8 mouse cellular contexts compared by ENCODE assay signal in the genomic region with DNA sequence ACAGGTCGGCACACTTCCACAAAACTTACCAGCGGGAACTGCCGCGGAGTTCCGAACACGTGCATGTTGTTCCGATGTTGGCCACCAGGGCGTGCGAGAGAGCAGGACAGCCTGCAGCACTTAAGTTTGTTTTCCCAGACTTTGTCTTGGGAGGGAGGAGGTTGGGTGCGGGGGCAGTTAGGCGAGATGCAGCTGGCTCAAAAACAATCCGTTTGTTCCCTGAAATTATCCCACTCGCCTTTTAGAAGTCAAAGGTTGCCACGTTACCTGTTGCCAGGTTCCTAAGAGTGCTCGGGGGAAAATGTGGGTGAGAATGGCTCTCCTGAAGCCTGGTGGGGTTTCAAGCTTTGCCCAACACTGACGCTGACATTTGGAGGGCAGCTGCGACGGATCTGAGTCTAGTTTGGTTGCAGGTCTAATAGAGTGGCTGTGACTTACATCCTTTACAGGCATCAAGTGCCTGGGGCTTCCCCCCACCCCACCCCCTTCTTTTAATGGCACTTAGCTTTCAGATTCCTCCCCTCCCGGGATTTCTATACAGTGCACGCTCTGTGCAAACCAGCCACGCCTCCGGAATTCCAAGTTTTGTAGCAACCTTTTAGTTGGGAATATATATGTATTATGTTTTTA.
DNase-seq lines count a peak whose midpoint lies in the region; ATAC-seq and TF ChIP-seq lines count a peak whose summit lies in the region.

No protein-coding gene starts in this region.

- no peaks in the 10 kb centered on the region for H3K9me3 ChIP-seq in embryonic facial prominence, embryonic 14.5 days (ENCODE audit: control insufficient read depth, low read length)
- no peaks in the 10 kb centered on the region for H3K9me3 ChIP-seq in heart, embryonic 10.5 days
- no peaks in the 10 kb centered on the region for H3K9me3 ChIP-seq in kidney, embryonic 14.5 days (ENCODE audit: control insufficient read depth, low read length)
- H3K9me3 ChIP-seq in limb, embryonic 15.5 days = no peaks in the 10 kb centered on the region
- no peaks in the 10 kb centered on the region for H3K9me3 ChIP-seq in midbrain, postnatal 0 days (ENCODE audit: low read length)

- H3K36me3 ChIP-seq in embryonic facial prominence, embryonic 14.5 days (ENCODE audit: control insufficient read depth, insufficient read depth, low read length) = no peaks in the 10 kb centered on the region
- H3K36me3 ChIP-seq in heart, embryonic 10.5 days = no peaks in the 10 kb centered on the region
- H3K36me3 ChIP-seq in kidney, embryonic 14.5 days (ENCODE audit: control insufficient read depth, insufficient read depth, low read length) = no peaks in the 10 kb centered on the region
- H3K36me3 ChIP-seq in limb, embryonic 15.5 days = no peaks in the 10 kb centered on the region
- H3K36me3 ChIP-seq in midbrain, postnatal 0 days (ENCODE audit: insufficient read depth, low read length) = no peaks in the 10 kb centered on the region

- peaks cover 15% of the 10 kb centered on the region for H3K4me1 ChIP-seq in embryonic facial prominence, embryonic 14.5 days (ENCODE audit: control insufficient read depth, insufficient read depth, low read length)
- peaks cover 16% of the 10 kb centered on the region; the same call in 1 of the 2 replicates for H3K4me1 ChIP-seq in heart, embryonic 10.5 days
- peaks cover 28% of the 10 kb centered on the region for H3K4me1 ChIP-seq in kidney, embryonic 14.5 days (ENCODE audit: control insufficient read depth, insufficient read depth, low read length)
- H3K4me1 ChIP-seq in limb, embryonic 15.5 days = peaks cover 33% of the 10 kb centered on the region
- H3K4me1 ChIP-seq in midbrain, postnatal 0 days (ENCODE audit: insufficient read depth, low read length) = no peaks in the 10 kb centered on the region

- WGBS in embryonic facial prominence, embryonic 14.5 days = under 1% methylated on average over 22 of the region's 22 CpGs
- WGBS in heart, embryonic 10.5 days = under 1% methylated on average over 22 of the region's 22 CpGs
- 1% methylated on average over 22 of the region's 22 CpGs for WGBS in kidney, embryonic 14.5 days
- WGBS in limb, embryonic 15.5 days = under 1% methylated on average over 22 of the region's 22 CpGs
- under 1% methylated on average over 22 of the region's 22 CpGs for WGBS in midbrain, postnatal 0 days

- peak overlapping the region; percentile 80 for H3K27ac ChIP-seq in embryonic facial prominence, embryonic 14.5 days (replicated peaks; ENCODE audit: low read depth, low read length)
- H3K27ac ChIP-seq in heart, embryonic 10.5 days = peak overlapping the region; percentile 84
- H3K27ac ChIP-seq in kidney, embryonic 14.5 days (ENCODE audit: low read depth, low read length) = peak overlapping the region; percentile 91
- H3K27ac ChIP-seq in limb, embryonic 15.5 days = peak overlapping the region; percentile 90
- no peak overlapping the region for H3K27ac ChIP-seq in midbrain, postnatal 0 days (ENCODE audit: low read depth, low read length)

- peak overlapping the region; percentile 67 for H3K4me2 ChIP-seq in embryonic facial prominence, embryonic 14.5 days (ENCODE audit: low read depth, low read length)
- H3K4me2 ChIP-seq in kidney, embryonic 14.5 days (replicated peaks; ENCODE audit: low read depth, low read length) = peak overlapping the region; percentile 90
- peak overlapping the region; percentile 89 for H3K4me2 ChIP-seq in limb, embryonic 15.5 days
- H3K4me2 ChIP-seq in midbrain, postnatal 0 days (ENCODE audit: low read depth, low read length, poor library complexity, severe bottlenecking) = peak overlapping the region; percentile 49

- H3K27me3 ChIP-seq in embryonic facial prominence, embryonic 14.5 days (replicated peaks; ENCODE audit: control insufficient read depth, insufficient read depth, low read length) = no peaks in the 10 kb centered on the region
- peaks cover 9% of the 10 kb centered on the region; the same call in 1 of the 2 replicates for H3K27me3 ChIP-seq in heart, embryonic 10.5 days (ENCODE audit: insufficient read depth, poor library complexity, severe bottlenecking)
- H3K27me3 ChIP-seq in kidney, embryonic 14.5 days (ENCODE audit: control insufficient read depth, insufficient read depth, low read length) = no peaks in the 10 kb centered on the region
- H3K27me3 ChIP-seq in limb, embryonic 15.5 days = no peaks in the 10 kb centered on the region; the same call in 1 of the 2 replicates
- peaks cover 12% of the 10 kb centered on the region; the same call in 1 of the 2 replicates for H3K27me3 ChIP-seq in midbrain, postnatal 0 days (ENCODE audit: insufficient read depth, low read length)

- peak overlapping the region; percentile 58 for H3K9ac ChIP-seq in embryonic facial prominence, embryonic 14.5 days (ENCODE audit: low read depth, low read length)
- peak overlapping the region; percentile 54 for H3K9ac ChIP-seq in kidney, embryonic 14.5 days (ENCODE audit: low read depth, low read length)
- peak overlapping the region; percentile 20; the same call in 1 of the 2 replicates for H3K9ac ChIP-seq in limb, embryonic 15.5 days
- H3K9ac ChIP-seq in midbrain, postnatal 0 days (replicated peaks; ENCODE audit: low read length, poor library complexity, severe bottlenecking) = no peak overlapping the region

- peak; percentile 89 for DNase-seq in 3134 (ENCODE audit: extremely low read depth, insufficient read length, low spot score)
- peak; percentile 91 for DNase-seq in adrenal gland, postnatal 25 days
- peak; percentile 90 for DNase-seq in embryonic facial prominence, embryonic 14.5 days (ENCODE audit: low spot score)
- DNase-seq in heart, embryonic 10.5 days (ENCODE audit: low spot score) = peak; percentile 90
- DNase-seq in midbrain, postnatal 0 days (ENCODE audit: low spot score) = peak; percentile 76
- peak; percentile 72 to 85 for DNase-seq in spleen, postnatal 10 days (ENCODE audit: low spot score in 2 of 2)

- TF ChIP-seq CTCF in midbrain, postnatal 0 days (IDR thresholded peaks at IDR 0.05) = peak; percentile 96

- peak; percentile 79 for ATAC-seq in embryonic facial prominence, embryonic 14.5 days (ENCODE audit: low read depth)
- ATAC-seq in kidney, embryonic 14.5 days (ENCODE audit: low FRiP score, low TSS enrichment) = peak; percentile 55
- peak; percentile 62; the same call in 1 of the 2 replicates for ATAC-seq in limb, embryonic 15.5 days (ENCODE audit: insufficient number of reproducible peaks, low FRiP score, low TSS enrichment, low read depth)
- peak; percentile 39; the same call in 1 of the 2 replicates for ATAC-seq in midbrain, postnatal 0 days (ENCODE audit: low FRiP score)

- peak overlapping the region; percentile 35 for H3K4me3 ChIP-seq in embryonic facial prominence, embryonic 14.5 days (ENCODE audit: low read depth, low read length)
- peak overlapping the region; percentile 60 for H3K4me3 ChIP-seq in heart, embryonic 10.5 days
- H3K4me3 ChIP-seq in kidney, embryonic 14.5 days (ENCODE audit: low read length) = peak overlapping the region; percentile 40
- peak overlapping the region; percentile 45 for H3K4me3 ChIP-seq in limb, embryonic 15.5 days
- H3K4me3 ChIP-seq in midbrain, postnatal 0 days (ENCODE audit: low read depth, low read length) = peak overlapping the region; percentile 18
